Mouse (Mus musculus) gastrocnemius, adult 2 months (tissue): ENCODE measurements at regions not wholly inside any gene's neighbourhood (a gene's known extent, or its start where the extent isn't known, plus 50 kb on each side); places are given as distances from the start of the nearest gene placed in this dataset.

Experiments
- DNase-seq: peaks from one replicate; pipeline ENCODE4 v3.0.0; 2022
- H3K27ac ChIP-seq: fragments of 200-600 bp; 2 replicates; pipeline ENCODE4 v1.8.1; 2022; ENCODE audit warnings: mild to moderate bottlenecking
- H3K4me3 ChIP-seq: fragments of 200-600 bp; 2 replicates; pipeline ENCODE4 v1.8.1; 2022; ENCODE audit warnings: mild to moderate bottlenecking, moderate library complexity
- CTCF ChIP-seq: fragments of 200-600 bp; IDR thresholded peaks from 2 replicates; pipeline ENCODE4 v1.8.1; 2022; ENCODE audit warnings: antibody characterized with exemption, mild to moderate bottlenecking, moderate library complexity
- intact Hi-C: fragments of 180-260 bp; cut with DNase I; formaldehyde crosslinking; loops from one replicate; pipeline ENCODE4 v1.15.1; 2025

DNA sequence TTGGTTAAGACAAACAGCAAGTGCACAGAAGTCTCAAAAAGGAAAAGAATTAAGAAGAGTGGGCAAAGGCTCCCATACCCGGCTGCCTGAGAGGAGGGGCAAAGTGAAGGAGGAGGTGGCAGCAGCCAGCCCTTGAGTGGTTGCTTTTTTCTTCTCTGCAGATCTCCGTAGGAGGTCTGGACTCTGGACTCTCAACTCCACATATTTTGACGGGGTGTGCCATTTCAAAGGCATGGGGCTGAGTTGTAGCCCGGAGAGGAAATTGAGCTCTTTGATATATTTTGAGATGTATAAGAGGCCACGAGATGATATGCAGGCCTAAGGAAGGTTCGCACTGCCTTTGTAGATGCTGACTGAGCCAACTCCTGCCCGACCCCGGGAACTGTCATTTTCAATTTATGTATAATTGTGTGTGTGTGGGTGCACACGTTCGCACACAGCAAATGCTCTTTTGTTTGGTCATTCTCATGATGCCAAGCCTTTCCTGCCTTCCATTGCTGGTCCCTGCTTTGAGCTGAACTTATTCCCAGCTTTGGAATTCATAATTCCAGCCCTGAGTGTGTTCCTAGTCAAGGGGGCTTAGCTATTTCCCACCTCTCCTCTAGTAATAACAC lies 56.4 kb downstream of the Cxcr4 start:
- DNase-seq = no peak
- H3K27ac ChIP-seq = no peak overlapping the region
- no peak overlapping the region for H3K4me3 ChIP-seq
- no peak for TF ChIP-seq CTCF
- intact Hi-C loops = no loop called here

DNA sequence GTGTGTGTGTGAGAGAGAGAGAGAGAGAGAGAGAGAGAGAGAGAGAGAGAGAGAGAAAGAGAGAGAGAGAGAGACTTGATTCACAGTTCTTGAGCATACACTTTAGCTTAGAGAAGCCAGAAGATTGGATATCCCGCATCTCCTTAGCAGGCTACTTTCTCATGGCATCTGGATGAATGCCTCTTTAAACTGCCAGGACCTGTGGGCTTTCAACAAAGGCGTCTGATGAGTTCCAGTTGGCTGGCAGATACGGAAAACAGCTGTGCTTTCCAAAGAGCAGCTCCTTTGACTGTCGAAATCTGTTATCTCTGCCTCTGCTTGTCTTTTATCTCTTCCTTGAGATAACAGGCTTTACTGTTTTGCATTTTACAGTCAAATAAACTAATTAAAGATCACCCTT lies 59.5 kb downstream of the Cxcr4 start:
- Histone ChIP-seq H3K27ac (no peak overlapping the region), H3K4me3 (no peak overlapping the region)
- no peak for TF ChIP-seq CTCF
- DNase-seq = no peak
- intact Hi-C loops = no loop called here

DNA sequence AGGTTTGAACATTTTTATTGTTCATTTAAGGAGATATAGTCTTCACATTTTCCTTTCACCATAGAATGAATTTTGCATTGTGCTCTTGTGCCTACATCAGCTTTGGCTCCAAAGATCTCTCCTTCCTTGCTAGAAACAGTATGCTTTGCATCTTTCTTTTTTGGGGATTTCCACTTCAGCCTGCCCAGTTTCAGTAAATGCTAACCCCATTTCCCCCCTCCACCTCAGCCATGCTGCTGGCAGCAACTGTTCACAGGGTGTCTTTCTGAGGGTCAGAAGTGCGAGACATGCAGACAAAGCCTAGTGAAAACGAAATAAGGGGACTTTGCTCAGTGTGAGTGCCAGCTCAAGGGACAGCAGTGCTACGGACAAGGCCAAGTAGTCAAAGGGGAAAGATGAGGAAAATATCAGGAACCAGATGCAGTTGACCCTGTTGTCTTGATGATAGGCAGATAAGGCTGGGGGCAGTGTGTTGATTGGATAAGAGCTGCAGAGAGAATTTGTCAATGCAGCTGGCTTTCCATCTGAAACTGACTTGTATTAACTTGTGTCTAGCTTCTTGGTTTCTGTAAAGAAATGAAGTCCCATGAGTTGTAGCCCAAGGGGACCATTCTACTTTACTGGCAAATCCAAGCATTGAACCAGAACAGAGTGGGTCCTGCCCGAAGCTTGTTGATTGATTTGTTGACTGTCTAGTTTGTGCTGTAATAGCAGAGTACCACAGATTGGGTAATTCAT lies 62.1 kb downstream of the Cxcr4 start:
- intact Hi-C loops = loop anchor here (2.0 kb wide), 1 partner anchor 75 kb away; no protein-coding TSS in a partner anchor
- DNase-seq = no peak
- H3K27ac ChIP-seq = no peak overlapping the region
- no peak overlapping the region for H3K4me3 ChIP-seq
- TF ChIP-seq CTCF = no peak

DNA sequence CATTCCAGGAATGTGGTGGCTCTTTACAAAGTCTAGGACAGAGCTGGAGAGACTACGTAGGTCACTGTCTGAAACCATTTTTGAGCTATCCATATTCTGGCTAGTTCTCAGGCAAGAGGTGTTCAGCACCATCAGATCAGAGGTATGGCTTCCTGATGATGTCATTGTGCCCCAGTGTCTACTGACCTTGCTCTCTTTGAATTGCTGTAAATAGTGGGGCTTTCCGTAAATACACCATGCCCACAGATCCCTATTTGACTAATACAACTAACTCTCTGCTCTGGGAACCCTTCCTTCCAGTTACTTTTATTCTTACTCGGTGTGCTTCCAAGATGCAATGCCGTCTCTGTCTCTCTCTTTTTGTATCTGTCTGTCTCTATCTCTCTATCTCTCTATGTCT lies 72.9 kb downstream of the Cxcr4 start:
- no peak for DNase-seq
- TF ChIP-seq CTCF = no peak
- H3K27ac ChIP-seq = no peak overlapping the region
- no peak overlapping the region for H3K4me3 ChIP-seq
- intact Hi-C loops = no loop called here

DNA sequence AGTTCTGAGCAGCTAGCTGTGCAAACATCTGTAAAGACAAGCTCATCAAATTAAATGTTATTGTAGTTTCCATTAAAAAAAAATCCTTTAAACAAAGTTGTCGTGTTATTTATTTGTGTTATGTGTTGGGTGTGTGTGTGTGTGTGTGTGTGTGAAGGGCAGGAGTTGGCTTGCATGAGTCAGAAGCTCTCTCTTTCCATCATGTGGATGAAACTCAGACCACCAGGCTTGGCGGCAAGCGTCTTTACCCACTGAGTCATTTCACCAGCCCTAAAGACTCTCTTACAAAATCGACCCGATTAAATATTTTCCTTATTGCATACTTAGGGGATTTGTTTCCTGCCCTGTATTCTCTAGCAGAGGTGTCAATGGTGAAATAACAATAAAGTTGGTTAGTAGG lies 73.6 kb downstream of the Cxcr4 start:
- Histone ChIP-seq H3K4me3 (no peak overlapping the region), H3K27ac (no peak overlapping the region)
- TF ChIP-seq CTCF = no peak
- intact Hi-C loops = no loop called here
- DNase-seq = no peak

DNA sequence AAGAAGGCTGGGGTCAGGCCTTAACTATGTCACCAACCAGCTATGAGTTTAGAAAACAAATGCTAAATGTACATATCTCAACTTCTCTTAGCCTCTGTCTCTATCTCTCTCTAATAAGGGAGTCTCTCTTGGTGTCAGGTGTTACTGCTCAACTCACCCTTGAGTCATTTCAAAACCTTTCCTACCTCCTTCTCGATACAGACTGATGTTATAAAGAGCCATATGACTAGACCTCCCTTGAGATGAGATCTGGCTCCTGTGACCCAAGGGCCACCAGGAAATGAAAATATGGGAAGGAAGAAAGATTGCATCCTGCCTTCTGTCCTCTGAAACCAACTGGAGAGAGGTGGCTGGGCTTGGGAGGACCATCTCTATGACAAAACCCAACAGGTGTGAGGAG lies 74.7 kb downstream of the Cxcr4 start:
- intact Hi-C loops = no loop called here
- no peak for DNase-seq
- no peak for TF ChIP-seq CTCF
- no peak overlapping the region for H3K4me3 ChIP-seq
- H3K27ac ChIP-seq = no peak overlapping the region

DNA sequence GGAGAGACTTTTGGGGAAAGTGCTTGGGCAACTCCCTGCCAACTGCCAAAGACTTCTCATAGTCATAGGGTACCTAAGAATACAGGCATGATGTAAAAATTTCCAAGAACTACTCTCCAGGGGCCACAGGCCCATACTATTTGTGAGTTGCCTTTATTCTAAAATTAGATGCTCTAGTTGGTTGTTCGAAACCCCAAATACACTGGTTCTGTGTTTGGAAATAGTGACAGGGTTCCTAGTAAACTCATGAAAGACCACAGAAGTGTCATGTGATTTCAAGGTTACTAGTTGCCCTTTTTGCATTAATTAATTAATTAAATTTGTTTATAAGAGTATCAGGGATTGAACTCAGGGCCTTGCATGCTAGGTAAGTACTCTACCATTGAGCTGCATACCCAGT lies 77.8 kb downstream of the Cxcr4 start:
- intact Hi-C loops = no loop called here
- no peak for DNase-seq
- Histone ChIP-seq H3K27ac (no peak overlapping the region), H3K4me3 (no peak overlapping the region)
- no peak for TF ChIP-seq CTCF

DNA sequence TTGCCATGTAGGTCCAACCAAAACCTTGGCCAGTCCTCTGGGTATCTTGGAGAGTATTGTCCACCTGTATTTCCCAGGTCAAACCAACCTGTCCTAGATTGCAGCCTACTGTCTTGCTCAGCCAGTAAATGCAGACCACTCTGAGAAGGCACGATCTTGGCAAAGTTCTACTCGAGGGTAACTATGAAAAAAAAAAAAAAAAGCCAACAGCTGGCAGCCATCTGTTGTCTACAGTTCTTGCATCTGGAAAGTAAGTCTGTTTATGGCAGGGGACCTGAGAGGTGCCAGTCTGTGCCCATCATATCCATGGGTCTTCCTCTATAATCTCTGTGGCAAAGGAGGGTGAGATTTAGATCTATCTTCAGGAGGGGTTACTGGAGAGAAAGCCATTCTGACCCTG lies 78.2 kb downstream of the Cxcr4 start:
- TF ChIP-seq CTCF = no peak
- Histone ChIP-seq H3K4me3 (no peak overlapping the region), H3K27ac (no peak overlapping the region)
- intact Hi-C loops = no loop called here
- no peak for DNase-seq

DNA sequence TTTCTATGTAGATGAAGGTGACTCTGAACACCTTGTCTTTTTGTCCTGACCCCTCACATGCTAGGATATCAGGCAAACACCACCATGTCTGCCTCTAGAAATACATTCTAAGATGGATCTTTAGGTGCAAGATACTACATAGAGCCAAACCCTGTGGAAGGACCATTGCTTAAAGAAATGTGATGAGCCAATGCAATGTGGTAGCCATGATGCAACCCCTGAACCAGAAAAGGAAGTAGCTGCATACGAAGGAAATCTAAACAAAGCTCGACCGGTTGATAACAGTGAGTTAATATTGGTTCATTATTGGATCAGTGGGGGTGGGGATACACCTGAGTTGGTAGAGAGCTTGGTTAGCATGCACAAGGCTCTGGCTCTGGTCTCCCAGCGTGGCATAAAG lies 78.9 kb downstream of the Cxcr4 start:
- no peak for DNase-seq
- Histone ChIP-seq H3K4me3 (no peak overlapping the region), H3K27ac (no peak overlapping the region)
- no peak for TF ChIP-seq CTCF
- intact Hi-C loops = no loop called here

DNA sequence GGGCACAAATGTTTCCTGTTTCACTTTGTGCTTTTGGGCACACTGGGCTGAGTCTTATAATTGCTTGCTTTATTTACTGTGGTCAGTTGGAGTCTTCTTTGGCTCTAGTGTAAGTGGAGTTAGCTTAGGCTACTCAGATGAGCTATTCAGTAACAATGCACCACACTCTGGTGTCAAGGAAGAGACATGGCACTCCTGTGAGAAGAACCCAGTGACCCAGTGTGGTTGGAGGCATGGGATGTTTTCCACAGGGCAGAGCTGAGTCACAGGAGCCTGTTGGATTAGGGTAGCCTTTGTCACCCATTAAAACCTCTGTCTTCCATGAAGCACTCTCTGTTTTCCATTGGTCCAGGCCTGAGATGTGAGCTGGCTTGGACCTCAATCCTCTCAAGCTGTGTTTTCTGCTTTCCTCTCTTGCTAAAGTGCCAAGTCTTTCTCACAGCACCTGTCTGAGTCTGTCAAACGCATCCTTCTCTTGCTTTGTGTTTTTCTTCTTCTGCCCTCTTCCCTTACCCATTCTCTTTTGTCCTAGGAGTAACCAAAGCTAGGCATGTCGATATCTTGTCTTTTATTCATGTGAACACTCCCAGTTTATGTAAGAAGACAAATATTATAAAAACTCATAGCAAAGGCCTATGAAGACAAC lies 83.2 kb downstream of the Cxcr4 start:
- no peak for TF ChIP-seq CTCF
- DNase-seq = no peak
- H3K4me3 ChIP-seq = no peak overlapping the region
- no peak overlapping the region for H3K27ac ChIP-seq
- intact Hi-C loops = no loop called here

DNA sequence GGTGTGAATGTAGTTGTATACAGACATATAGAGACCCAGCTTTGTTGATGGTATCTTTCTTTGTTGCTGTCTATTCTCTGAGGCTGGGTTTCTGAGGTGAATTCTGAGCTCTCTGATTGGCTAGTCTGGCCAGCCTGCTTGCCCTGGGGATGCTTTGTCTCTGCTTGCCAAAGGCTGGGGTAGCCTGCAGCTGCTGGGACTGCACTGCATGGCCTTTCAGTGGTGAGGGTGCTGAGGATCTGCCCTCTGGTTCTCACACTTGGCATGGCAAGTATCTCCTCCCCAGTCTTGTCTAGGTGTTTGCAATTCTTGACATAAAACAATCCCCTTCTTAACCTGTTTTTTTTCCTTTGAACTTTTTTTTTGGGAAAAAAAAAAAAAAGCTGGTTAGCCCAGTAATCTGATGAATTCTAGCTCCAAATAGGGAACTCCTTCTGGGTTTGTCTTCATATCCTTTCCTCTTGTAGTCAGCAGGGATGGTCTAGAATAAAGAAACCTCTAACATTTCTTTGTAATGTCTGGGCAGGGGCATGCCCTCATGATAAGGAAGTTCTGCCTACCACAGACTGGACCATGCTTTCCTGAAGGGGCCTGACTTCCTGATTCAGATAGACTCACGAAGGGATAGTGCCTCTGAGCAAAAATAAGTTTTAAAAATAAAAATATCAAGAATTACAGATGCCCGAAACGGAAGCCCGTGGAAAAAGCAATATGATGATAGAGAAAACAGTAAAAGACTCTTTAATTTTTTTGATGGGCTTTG lies 85.4 kb downstream of the Cxcr4 start:
- intact Hi-C loops = no loop called here
- DNase-seq = no peak
- H3K27ac ChIP-seq = no peak overlapping the region
- no peak overlapping the region for H3K4me3 ChIP-seq
- TF ChIP-seq CTCF = no peak

DNA sequence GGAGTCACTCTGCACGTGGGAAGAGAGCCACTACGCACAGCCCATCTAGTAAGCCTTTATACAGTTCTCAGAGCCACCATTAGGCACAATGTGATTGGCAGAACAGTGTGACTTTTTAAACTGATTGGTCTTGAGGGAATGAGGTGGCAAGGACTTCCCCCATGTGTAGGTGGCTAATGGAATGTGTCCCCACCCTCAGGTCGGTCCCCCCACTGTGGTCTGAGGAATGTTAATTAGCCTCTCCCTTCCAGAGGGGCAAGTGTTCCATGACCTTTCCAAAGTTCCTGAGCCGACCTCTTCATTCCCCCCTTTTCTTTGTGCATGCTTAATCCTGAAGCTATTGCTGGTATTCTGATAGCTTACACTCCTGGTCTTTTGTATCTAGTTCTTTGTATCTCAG lies 87.2 kb upstream of the Dars start:
- DNase-seq = no peak
- H3K27ac ChIP-seq = no peak overlapping the region
- intact Hi-C loops = no loop called here
- TF ChIP-seq CTCF = no peak
- no peak overlapping the region for H3K4me3 ChIP-seq
